Mouse (Mus musculus) liver, adult 2 months (tissue): Measurements from ENCODE around the gene Sycp1. TPM values are rescaled to one million over a fixed set of nuclear protein-coding genes. Genes with fewer than 3 reads are reported as not detected.

Experiments used
- DNase-seq: peaks from one replicate; pipeline ENCODE4 v3.0.0-alpha.2; 2011; ENCODE audit warnings: low read depth, low spot score; ENCODE audit errors: extremely low read depth
- H3K27ac ChIP-seq: fragments of 200-500 bp; replicated peaks from 2 replicates; pipeline ENCODE4 v1.5.1; 2012; ENCODE audit warnings: low read depth, mild to moderate bottlenecking, control low read depth, inconsistent platforms, low read length; ENCODE audit not compliant: insufficient read depth
- H3K27me3 ChIP-seq: fragments of 200-500 bp; 2 replicates; pipeline ENCODE4 v1.6.1; 2012; ENCODE audit warnings: mild to moderate bottlenecking, moderate library complexity, low read length, inconsistent platforms; ENCODE audit not compliant: control insufficient read depth, insufficient read depth
- H3K36me3 ChIP-seq: fragments of 200-500 bp; 2 replicates; pipeline ENCODE4 v1.6.1; 2012; ENCODE audit warnings: low read length, inconsistent platforms; ENCODE audit not compliant: control insufficient read depth, insufficient read depth
- H3K4me1 ChIP-seq: fragments of 200-500 bp; 2 replicates; pipeline ENCODE4 v1.6.1; 2011; ENCODE audit warnings: low read length; ENCODE audit not compliant: control insufficient read depth, insufficient read depth
- H3K4me3 ChIP-seq: fragments of 200-500 bp; 2 replicates; pipeline ENCODE4 v1.5.1; 2011; ENCODE audit warnings: low read depth, mild to moderate bottlenecking, control low read depth, low read length, moderate library complexity; ENCODE audit not compliant: insufficient read depth
- H3K79me2 ChIP-seq: fragments of 200-500 bp; 2 replicates; pipeline ENCODE4 v1.6.1; 2012; ENCODE audit warnings: inconsistent platforms, mild to moderate bottlenecking, low read length, moderate library complexity; ENCODE audit not compliant: control insufficient read depth, insufficient read depth
- H3K9ac ChIP-seq: fragments of 200-500 bp; 2 replicates; pipeline ENCODE4 v1.6.1; 2012; ENCODE audit warnings: low read depth, mild to moderate bottlenecking, control low read depth, inconsistent platforms, low read length
- CTCF ChIP-seq: fragments of 200-500 bp; IDR thresholded peaks from 2 replicates; pipeline ENCODE4 v1.5.1; 2011; ENCODE audit warnings: low read depth, low read length, control low read depth
- POLR2A ChIP-seq: fragments of 200-500 bp; IDR thresholded peaks from 2 replicates; pipeline ENCODE4 v1.6.1; 2011; ENCODE audit warnings: low read length, control low read depth; ENCODE audit not compliant: insufficient read depth; ENCODE audit errors: extremely low read depth
- WGBS: fragments of 180-500 bp; shearing (Covaris S2); methylation state at CpG from one replicate; pipeline ENCODE4 v1.1.7; 2018; 5-methylcytosine and 5-hydroxymethylcytosine counted together
- polyA plus RNA-seq: library from polyadenylated mRNA; depleted of rRNA; stranded (reverse); fragments of >200 nt; gene quantifications from 2 replicates; pipeline ENCODE4 v1.2.3, GENCODE M21; 2012; rRNA removed
- total RNA-seq: library from RNA; depleted of rRNA; stranded (reverse); fragments of >200 nt; gene quantifications from 2 replicates; pipeline ENCODE4 v1.2.3, GENCODE M21; 2014; rRNA removed

Gene Sycp1
- total RNA-seq, result not detected in 2 replicates
- polyA plus RNA-seq, result not detected in 2 replicates

GRCm38 (mm10) chr3:102935451-102936354, at the start of gene Sycp1:
Gene Sycp1, minus strand, starts transcription at chr3:102936100.
- Histone ChIP-seq H3K79me2 (no peaks in the 10 kb centered on the region), H3K4me3 (no peak within 1 kb of the TSS), H3K4me1 (no peaks in the 10 kb centered on the region), H3K27ac (no peak within 1 kb of the TSS), H3K36me3 (no peaks in the 10 kb centered on the region), H3K9ac (no peak within 1 kb of the TSS), H3K27me3 (no peaks in the 10 kb centered on the region)
- WGBS, result 93% methylated on average over 78 of the region's 78 CpGs
- DNase-seq, result no peak
- TF ChIP-seq CTCF, result no peak
- no peak for TF ChIP-seq POLR2A

- no peak overlapping the region for H3K27ac ChIP-seq
- H3K79me2 ChIP-seq, result no peaks in the 10 kb centered on the region
- H3K36me3 ChIP-seq, result no peaks in the 10 kb centered on the region
- 78% methylated on average over 3 of the region's 3 CpGs for WGBS
- no peak for DNase-seq
- no peaks in the 10 kb centered on the region for H3K4me1 ChIP-seq
- no peaks in the 10 kb centered on the region for H3K27me3 ChIP-seq
- no peak overlapping the region for H3K4me3 ChIP-seq
- no peak overlapping the region for H3K9ac ChIP-seq
- TF ChIP-seq POLR2A (no peak), CTCF (no peak)
Observed at GRCm38 (mm10) chr3:102980349-102980736, 44.4 kb upstream of the Sycp1 start.

- Histone ChIP-seq H3K27me3 (no peaks in the 10 kb centered on the region), H3K36me3 (no peaks in the 10 kb centered on the region), H3K79me2 (no peaks in the 10 kb centered on the region), H3K4me3 (no peak overlapping the region), H3K27ac (no peak overlapping the region), H3K4me1 (no peaks in the 10 kb centered on the region), H3K9ac (no peak overlapping the region)
- no peak for DNase-seq
- TF ChIP-seq POLR2A (no peak), CTCF (no peak)
- WGBS, result 54% methylated on average over 10 of the region's 10 CpGs
Observed at GRCm38 (mm10) chr3:102979550-102980348, 43.8 kb upstream of the Sycp1 start.

- H3K36me3 ChIP-seq, result no peaks in the 10 kb centered on the region
- no peaks in the 10 kb centered on the region for H3K27me3 ChIP-seq
- no peak overlapping the region for H3K27ac ChIP-seq
- 47% methylated on average over 4 of the region's 4 CpGs for WGBS
- TF ChIP-seq POLR2A (no peak), CTCF (no peak)
- DNase-seq, result no peak
- H3K9ac ChIP-seq, result no peak overlapping the region
- H3K4me3 ChIP-seq, result no peak overlapping the region
- H3K4me1 ChIP-seq, result no peaks in the 10 kb centered on the region
- no peaks in the 10 kb centered on the region for H3K79me2 ChIP-seq
Observed at GRCm38 (mm10) chr3:102976906-102977305, 41.0 kb upstream of the Sycp1 start.

GRCm38 (mm10) chr3:102970508-102970907, 34.6 kb upstream of the Sycp1 start:
- Histone ChIP-seq H3K9ac (no peak overlapping the region), H3K36me3 (no peaks in the 10 kb centered on the region), H3K4me3 (no peak overlapping the region), H3K79me2 (no peaks in the 10 kb centered on the region), H3K27me3 (no peaks in the 10 kb centered on the region), H3K4me1 (no peaks in the 10 kb centered on the region), H3K27ac (no peak overlapping the region)
- 91% methylated on average over 3 of the region's 3 CpGs for WGBS
- TF ChIP-seq CTCF (no peak), POLR2A (no peak)
- no peak for DNase-seq

- H3K4me1 ChIP-seq, result no peaks in the 10 kb centered on the region
- H3K36me3 ChIP-seq, result no peaks in the 10 kb centered on the region
- WGBS, result 87% methylated on average over 9 of the region's 9 CpGs
- no peaks in the 10 kb centered on the region for H3K27me3 ChIP-seq
- no peak overlapping the region for H3K9ac ChIP-seq
- H3K27ac ChIP-seq, result no peak overlapping the region
- TF ChIP-seq POLR2A, result no peak
- TF ChIP-seq CTCF, result no peak
- H3K4me3 ChIP-seq, result no peak overlapping the region
- no peaks in the 10 kb centered on the region for H3K79me2 ChIP-seq
- DNase-seq, result no peak
Observed at GRCm38 (mm10) chr3:102970067-102970466, 34.2 kb upstream of the Sycp1 start.
